Mouse (Mus musculus) left cerebral cortex, adult 8-10 months (tissue): Measurements from ENCODE around the gene Tbx4. TPM values are rescaled to one million over a fixed set of nuclear protein-coding genes. Genes with fewer than 3 reads are reported as not detected.

Source experiments
- DNase-seq, 2 experiments: peaks; one replicate each; pipeline ENCODE4 v3.0.0; 2022; ENCODE audit warnings: low spot score in 2 of 2
- total RNA-seq, 4 experiments: library from RNA; stranded (reverse); gene quantifications; 2 replicates each; pipeline ENCODE4 v1.2.4; 2022

Gene Tbx4
- total RNA-seq, 4 experiments from 2014 or later, result 0.13 to 0.33 (median 0.21) TPM; not detected in 1

DNA sequence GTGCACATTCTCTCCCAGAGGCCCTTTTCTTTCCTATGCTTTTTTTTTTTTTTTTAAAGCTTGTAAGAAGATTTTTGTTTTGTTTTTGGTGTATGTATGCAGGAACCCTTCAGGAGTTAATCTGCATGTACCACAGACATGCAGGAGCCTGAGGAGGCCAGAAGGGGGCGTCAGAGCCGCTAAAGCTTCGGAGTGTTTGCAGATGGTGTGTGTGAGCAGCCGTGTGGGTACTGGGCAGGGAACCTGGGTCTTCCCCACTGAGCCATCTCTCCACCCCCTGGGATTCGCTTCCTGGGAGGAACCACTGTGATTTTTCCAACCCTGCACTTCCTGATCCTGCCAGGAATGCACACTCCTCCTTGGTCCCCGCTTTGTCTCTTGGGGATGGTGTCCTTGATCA is 35.5 kb upstream of the Tbx4 start:
- DNase-seq, result no peak

DNA sequence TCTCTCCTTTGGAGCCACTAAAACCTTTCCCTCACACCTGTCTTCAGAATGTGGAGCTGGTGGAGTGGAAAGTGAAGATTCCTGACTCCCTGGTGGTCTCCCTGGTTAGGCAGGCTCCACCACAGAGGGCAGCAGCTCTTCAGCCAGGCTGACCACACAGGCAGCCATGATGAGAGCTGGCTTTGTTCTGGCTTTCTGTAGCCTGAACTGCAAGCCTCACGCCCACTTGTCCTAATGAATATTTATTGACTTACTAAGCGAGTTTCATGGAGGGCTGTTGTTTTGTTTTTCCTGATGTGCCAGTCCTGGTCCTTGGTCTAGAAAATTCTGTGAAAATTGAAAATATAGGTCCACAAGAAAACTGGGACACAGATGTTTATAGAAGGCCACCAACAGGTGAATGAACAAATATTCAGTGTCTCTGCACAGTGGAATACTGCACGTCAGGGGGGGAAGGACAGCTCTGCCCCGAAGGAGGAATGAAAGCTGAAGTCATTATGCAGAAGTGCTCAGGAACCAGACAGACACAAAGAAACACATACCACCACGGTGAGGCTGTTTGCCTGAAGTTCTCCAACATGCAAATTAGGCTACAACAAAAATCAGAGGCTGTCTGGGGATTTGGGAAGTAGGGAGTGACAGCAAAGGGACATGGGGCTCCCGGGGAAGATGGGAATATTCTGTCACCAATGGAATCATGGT is 28.1 kb upstream of the Tbx4 start:
- no peak for DNase-seq

DNA sequence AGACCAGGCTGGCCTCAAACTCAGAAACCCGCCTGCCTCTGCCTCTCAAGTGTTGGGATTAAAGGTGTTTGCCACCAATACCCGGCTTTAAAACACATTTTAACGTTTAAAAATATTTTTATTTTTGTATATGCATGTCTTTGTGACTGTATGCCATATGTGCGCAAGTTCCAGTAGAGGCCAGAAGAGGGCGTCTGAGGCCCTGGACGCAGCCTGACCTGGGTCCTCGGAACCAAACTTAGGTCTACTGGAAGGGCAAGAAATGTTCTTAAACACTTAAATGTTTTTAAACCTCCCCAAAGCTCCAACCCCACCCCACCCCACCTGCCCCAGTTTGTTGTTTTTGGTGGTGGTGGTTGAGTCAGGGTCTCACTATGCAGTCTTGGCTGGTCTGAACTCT is 21.9 kb upstream of the Tbx4 start:
- DNase-seq, result no peak

- DNase-seq, result no peak
Measured at GRCm38 (mm10) chr11:85876059-85876788, 10.0 kb upstream of the Tbx4 start.

GRCm38 (mm10) chr11:85884498-85884897 is 1.7 kb upstream of the Tbx4 start:
- DNase-seq, result no peak

DNA sequence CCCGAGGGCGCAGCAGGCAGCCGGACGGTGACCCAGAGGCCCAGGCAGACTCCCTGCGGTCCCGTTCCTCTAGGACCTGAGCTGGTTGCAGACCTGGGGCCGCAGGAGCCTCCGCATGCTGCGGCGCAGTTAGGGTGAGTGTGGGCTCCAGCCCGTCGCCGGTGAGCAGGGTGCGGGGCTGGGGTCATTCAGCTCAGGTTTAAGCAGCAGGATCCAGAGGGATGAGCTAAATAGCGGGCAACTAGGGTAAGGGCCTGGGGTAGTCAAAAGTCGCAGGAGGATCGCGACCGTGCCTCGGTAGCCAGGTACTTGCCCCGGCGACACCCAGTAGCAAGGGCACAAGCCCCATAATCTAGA is 185 bp downstream of the Tbx4 start:
- DNase-seq, result no peak

GRCm38 (mm10) chr11:85887273-85887672 is 1.1 kb downstream of the Tbx4 start:
- DNase-seq, result no peak

- no peak for DNase-seq
Measured at GRCm38 (mm10) chr11:85887801-85888450, 1.7 kb downstream of the Tbx4 start.

DNA sequence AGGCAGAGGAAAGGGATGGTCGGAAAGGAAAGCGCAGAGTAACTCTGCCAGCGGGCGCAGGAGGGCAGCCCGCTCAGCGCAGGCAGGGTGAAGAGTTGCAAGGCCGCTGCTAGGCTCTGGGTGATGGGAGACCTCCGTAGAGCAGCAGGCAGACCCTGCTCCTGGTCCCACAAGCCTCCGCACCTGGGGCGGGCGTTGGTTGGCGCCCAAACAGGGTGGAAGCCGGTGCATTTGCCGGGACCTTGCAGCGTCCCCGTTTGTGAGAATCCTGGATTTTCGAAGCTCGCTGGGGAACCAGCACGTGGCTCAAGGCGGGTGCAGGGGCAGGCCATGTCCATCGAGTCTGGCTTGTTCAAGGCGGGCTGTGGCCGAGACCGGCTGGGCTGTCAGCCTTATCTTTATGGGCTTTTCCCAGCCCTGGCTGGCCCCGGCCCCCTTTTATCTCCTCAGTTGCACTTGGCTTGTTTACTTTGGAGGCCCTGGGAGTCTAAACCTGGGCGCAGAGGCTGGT is 2.3 kb downstream of the Tbx4 start:
- DNase-seq, result no peak

GRCm38 (mm10) chr11:85889056-85889729 is 3.0 kb downstream of the Tbx4 start:
- DNase-seq, result no peak

DNA sequence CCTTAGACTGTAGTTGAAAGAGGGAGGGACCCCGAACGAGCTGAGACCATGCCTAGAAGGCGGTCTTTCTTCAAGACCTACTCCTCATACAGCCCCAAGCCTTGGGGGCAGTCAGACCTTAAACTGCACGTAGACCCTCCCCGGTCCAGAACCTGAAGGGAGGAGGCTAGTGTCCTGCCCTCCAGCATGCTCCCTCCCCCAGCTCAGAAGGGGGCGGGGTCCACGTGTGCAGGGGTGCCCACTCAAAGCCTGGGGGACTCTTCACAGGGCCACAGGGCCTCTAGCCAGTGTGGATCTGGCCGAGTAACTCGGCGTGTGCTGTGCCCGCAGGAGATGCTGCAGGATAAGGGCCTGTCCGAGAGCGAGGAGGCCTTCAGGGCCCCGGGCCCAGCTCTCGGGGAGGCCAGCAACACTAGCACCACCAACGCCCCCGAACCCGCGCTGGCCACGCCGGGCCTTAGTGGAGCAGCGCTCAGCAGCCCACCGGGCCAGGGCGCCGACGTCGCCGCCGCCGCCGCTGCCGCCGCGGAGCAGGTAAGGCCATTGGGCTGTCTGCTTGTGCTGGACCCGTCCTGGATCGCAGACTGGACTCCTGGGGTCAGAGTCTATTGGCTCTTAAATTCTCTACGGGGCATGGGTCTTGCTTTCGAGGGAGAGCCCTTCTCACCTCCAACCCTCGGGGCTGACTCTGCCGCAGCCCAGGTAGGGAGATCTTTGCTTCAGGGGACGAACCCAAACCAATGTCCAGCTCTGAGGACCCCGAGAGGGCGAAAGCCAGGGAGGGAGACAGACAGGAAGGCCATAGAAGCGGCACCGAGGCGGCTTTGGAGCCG is 3.7 kb downstream of the Tbx4 start:
- DNase-seq, result no peak

GRCm38 (mm10) chr11:85890563-85890845 is 4.3 kb downstream of the Tbx4 start:
- DNase-seq, result no peak

- no peak for DNase-seq
Measured at GRCm38 (mm10) chr11:85891010-85891691, 4.9 kb downstream of the Tbx4 start.

- DNase-seq, result no peak
Measured at GRCm38 (mm10) chr11:85891692-85892040, 5.4 kb downstream of the Tbx4 start.

GRCm38 (mm10) chr11:85892771-85893170 is 6.5 kb downstream of the Tbx4 start:
- no peak for DNase-seq

DNA sequence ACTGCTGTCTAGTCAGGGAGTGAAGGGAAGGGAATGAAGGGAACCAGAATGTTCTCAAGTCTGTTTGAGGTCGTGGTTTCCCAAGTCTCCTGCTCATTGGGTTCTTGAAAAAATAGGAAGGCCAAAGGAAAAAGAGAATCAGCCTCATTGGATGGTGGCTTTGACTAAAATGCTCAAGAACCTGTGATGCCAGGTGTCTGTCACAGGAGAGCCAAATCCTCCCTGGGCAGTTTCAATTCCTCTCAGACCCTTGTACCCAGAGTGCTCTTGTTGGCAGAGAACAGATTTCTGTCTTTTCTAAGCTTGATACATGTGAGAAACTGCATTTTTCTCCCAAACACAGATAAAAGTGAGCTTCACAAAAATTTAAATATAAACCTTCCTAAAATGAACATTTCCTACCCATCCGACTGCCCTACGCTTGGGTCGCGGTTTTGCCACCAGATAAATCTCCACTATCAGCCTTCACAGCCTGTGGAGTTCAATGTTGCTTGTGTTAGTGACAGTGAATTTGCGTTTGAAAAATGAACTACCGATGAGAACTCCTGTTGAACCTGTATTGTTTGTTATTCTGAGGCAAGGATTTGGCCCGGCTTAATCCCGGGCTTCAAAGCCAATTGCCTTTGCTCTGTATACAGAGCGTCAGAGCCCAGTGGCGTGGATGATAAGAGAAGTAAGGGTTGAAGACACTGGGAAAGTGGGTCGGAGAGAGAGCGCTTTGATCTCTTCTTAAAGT is 7.3 kb downstream of the Tbx4 start:
- DNase-seq, result no peak

DNA sequence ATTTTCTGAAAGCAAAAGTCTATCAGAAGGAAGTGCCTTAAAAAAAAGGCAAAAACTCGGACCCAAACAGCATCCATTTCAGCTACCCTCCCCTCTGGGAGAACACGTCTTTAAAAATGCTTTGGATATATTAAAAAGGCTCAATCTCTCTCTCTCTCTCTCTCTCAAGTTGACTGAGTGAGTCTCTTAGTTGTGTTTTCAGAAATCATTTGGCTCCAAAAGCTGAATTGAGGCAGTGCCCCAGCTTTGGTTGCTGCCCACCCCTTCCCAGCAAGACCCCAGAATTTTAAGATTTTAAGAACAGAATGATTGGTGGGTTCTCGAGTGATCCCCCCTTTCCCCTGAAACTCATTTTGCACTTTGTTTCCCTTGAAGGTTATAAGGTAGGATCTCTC is 7.9 kb downstream of the Tbx4 start:
- no peak for DNase-seq

GRCm38 (mm10) chr11:85894731-85895545 is 8.7 kb downstream of the Tbx4 start:
- no peak for DNase-seq

GRCm38 (mm10) chr11:85896335-85896985 is 10.2 kb downstream of the Tbx4 start:
- DNase-seq, result no peak
